Mouse (Mus musculus) hindbrain, embryonic 14.5 days (tissue): ENCODE measurements around the gene Bcas3. TPM values are rescaled to one million over a fixed set of nuclear protein-coding genes. Genes with fewer than 3 reads are reported as not detected.

Experiments
- ATAC-seq: fragments of 200-750 bp; cut with Nextera tagmentation; 2 replicates; pipeline ENCODE4 v1.8.0; 2017; ENCODE audit warnings: moderate number of reproducible peaks, mild to moderate bottlenecking, moderate TSS enrichment, moderate library complexity; ENCODE audit not compliant: low FRiP score
- DNase-seq: peaks from one replicate; pipeline ENCODE4 v3.0.0-alpha.2; 2015; ENCODE audit warnings: low spot score
- H3K27ac ChIP-seq: fragments of 300-500 bp; sonication (generic); 2 replicates; pipeline ENCODE4 v1.5.1; 2014; ENCODE audit warnings: mild to moderate bottlenecking, moderate library complexity
- H3K27me3 ChIP-seq: fragments of 300-500 bp; sonication (generic); 2 replicates; pipeline ENCODE4 v1.6.1; 2014; ENCODE audit warnings: mild to moderate bottlenecking, low read length, mixed read lengths; ENCODE audit not compliant: control insufficient read depth, insufficient read depth
- H3K36me3 ChIP-seq: fragments of 300-500 bp; sonication (generic); replicated peaks from 2 replicates; pipeline ENCODE4 v1.6.1; 2014; ENCODE audit not compliant: control insufficient read depth, insufficient read depth
- H3K4me1 ChIP-seq: fragments of 300-500 bp; sonication (generic); replicated peaks from 2 replicates; pipeline ENCODE4 v1.6.1; 2014; ENCODE audit warnings: antibody characterized with exemption, low read length, mixed read lengths; ENCODE audit not compliant: control insufficient read depth, insufficient read depth
- H3K4me2 ChIP-seq: fragments of 300-500 bp; sonication (generic); replicated peaks from 2 replicates; pipeline ENCODE4 v1.6.1; 2014; ENCODE audit warnings: mild to moderate bottlenecking, moderate library complexity
- H3K4me3 ChIP-seq: fragments of 300-500 bp; sonication (generic); replicated peaks from 2 replicates; pipeline ENCODE4 v1.5.1; 2014; ENCODE audit warnings: mild to moderate bottlenecking, low read length
- H3K9ac ChIP-seq: fragments of 300-500 bp; sonication (generic); 2 replicates; pipeline ENCODE4 v1.6.1; 2014
- H3K9me3 ChIP-seq: fragments of 300-500 bp; sonication (generic); 2 replicates; pipeline ENCODE4 v1.6.1; 2016; ENCODE audit warnings: low read length; ENCODE audit not compliant: control insufficient read depth
- WGBS: fragments of 180-500 bp; shearing (Covaris S2); extraction: QIAGEN DNeasy Blood & Tissue Kit; methylation state at CpG from one replicate; pipeline ENCODE4 v1.1.7; 2014; 5-methylcytosine and 5-hydroxymethylcytosine counted together
- microRNA-seq: library from miRNA; unstranded; fragments of <30 nt; microRNA quantifications from one replicate; pipeline ENCODE4, GENCODE M21; 2016
- polyA plus RNA-seq: library from polyadenylated mRNA; unstranded; fragments of >200 nt; fragmentation: Nextera tagmentation; extraction: Ambion mirVana; gene quantifications from 2 replicates; pipeline ENCODE4 v1.2.1, GENCODE M21; 2014

Bcas3 gene
- polyA plus RNA-seq, 1 experiment from 2014 or later, result 29.2 TPM

- DNase-seq (no peak), ATAC-seq (no peak)
- Histone ChIP-seq H3K9ac (no peak overlapping the region), H3K9me3 (no peaks in the 10 kb centered on the region), H3K4me3 (no peak overlapping the region), H3K27ac (no peak overlapping the region), H3K27me3 (peaks cover 13% of the 10 kb centered on the region), H3K4me1 (no peaks in the 10 kb centered on the region), H3K4me2 (no peak overlapping the region), H3K36me3 (no peaks in the 10 kb centered on the region)
- 35% methylated on average over 6 of the region's 6 CpGs for WGBS
Measured at GRCm38 (mm10) chr11:85850758-85851157, 497.8 kb downstream of the Bcas3 start.

- DNase-seq (no peak), ATAC-seq (no peak)
- Histone ChIP-seq H3K4me3 (no peak overlapping the region), H3K27me3 (no peaks in the 10 kb centered on the region), H3K4me2 (no peak overlapping the region), H3K27ac (no peak overlapping the region), H3K36me3 (no peaks in the 10 kb centered on the region), H3K9ac (no peak overlapping the region), H3K4me1 (no peaks in the 10 kb centered on the region), H3K9me3 (no peaks in the 10 kb centered on the region)
- 5% methylated on average over 6 of the region's 6 CpGs for WGBS
Measured at GRCm38 (mm10) chr11:85857997-85858698, 505.2 kb downstream of the Bcas3 start.

GRCm38 (mm10) chr11:85864363-85864762 is 511.4 kb downstream of the Bcas3 start:
- Histone ChIP-seq H3K9ac (no peak overlapping the region), H3K9me3 (no peaks in the 10 kb centered on the region), H3K27ac (no peak overlapping the region), H3K4me1 (no peaks in the 10 kb centered on the region), H3K4me3 (no peak overlapping the region), H3K36me3 (no peaks in the 10 kb centered on the region), H3K27me3 (no peaks in the 10 kb centered on the region), H3K4me2 (no peak overlapping the region)
- no peak for DNase-seq
- ATAC-seq, result no peak
- 37% methylated on average over 7 of the region's 7 CpGs for WGBS

Small RNA genes lying within 50 kb of the gene (microRNA-seq; reads per million reads assigned to microRNA genes)
- gene Mir5110, result not detected

Other genes with a start within 250 kb of the Bcas3 start
- gene Usp32, start 213.0 kb upstream of the Bcas3 start, polyA plus RNA-seq, result 17.3 and 18.8 TPM in 2 replicates
- gene 1700125H20Rik, start 182.8 kb upstream of the Bcas3 start, polyA plus RNA-seq, result 0.97 and 1.9 TPM in 2 replicates
- gene Appbp2, start 118.0 kb upstream of the Bcas3 start, polyA plus RNA-seq, result 58.1 and 63.9 TPM in 2 replicates
- 21.1 and 22.2 TPM in 2 replicates for gene Ppm1d, start 41.9 kb upstream of the Bcas3 start, polyA plus RNA-seq